Mouse (Mus musculus) hindbrain, embryonic 13.5 days (tissue): Measurements from ENCODE around the gene Dapk1. TPM values are rescaled to one million over a fixed set of nuclear protein-coding genes. Genes with fewer than 3 reads are reported as not detected.

Source experiments
- ATAC-seq: fragments of 200-750 bp; cut with Nextera tagmentation; 2 replicates; pipeline ENCODE4 v1.8.0; 2017; ENCODE audit warnings: moderate TSS enrichment; ENCODE audit not compliant: low FRiP score
- H3K27ac ChIP-seq: fragments of 300-500 bp; sonication (generic); 2 replicates; pipeline ENCODE4 v1.5.1; 2015; ENCODE audit warnings: inconsistent platforms, mild to moderate bottlenecking, moderate library complexity
- H3K27me3 ChIP-seq: fragments of 300-500 bp; sonication (generic); 2 replicates; pipeline ENCODE4 v1.6.1; 2015; ENCODE audit warnings: mild to moderate bottlenecking, inconsistent platforms
- H3K36me3 ChIP-seq: fragments of 300-500 bp; sonication (generic); 2 replicates; pipeline ENCODE4 v1.6.1; 2015; ENCODE audit warnings: mild to moderate bottlenecking, inconsistent platforms
- H3K4me1 ChIP-seq: fragments of 300-500 bp; sonication (generic); replicated peaks from 2 replicates; pipeline ENCODE4 v1.6.1; 2015; ENCODE audit warnings: inconsistent platforms
- H3K4me2 ChIP-seq: fragments of 300-500 bp; sonication (generic); 2 replicates; pipeline ENCODE4 v1.6.1; 2015; ENCODE audit warnings: inconsistent platforms, mild to moderate bottlenecking, moderate library complexity
- H3K4me3 ChIP-seq: fragments of 300-500 bp; sonication (generic); 2 replicates; pipeline ENCODE4 v1.5.1; 2015; ENCODE audit warnings: mild to moderate bottlenecking, inconsistent platforms
- H3K9ac ChIP-seq: fragments of 300-500 bp; sonication (generic); 2 replicates; pipeline ENCODE4 v1.6.1; 2015; ENCODE audit warnings: mild to moderate bottlenecking, inconsistent platforms
- H3K9me3 ChIP-seq: fragments of 300-500 bp; sonication (generic); 2 replicates; pipeline ENCODE4 v1.6.1; 2016; ENCODE audit warnings: inconsistent platforms
- WGBS: fragments of 180-500 bp; shearing (Covaris S2); methylation state at CpG from one replicate; pipeline ENCODE4 v1.1.7; 2015; 5-methylcytosine and 5-hydroxymethylcytosine counted together
- polyA plus RNA-seq: library from polyadenylated mRNA; unstranded; fragments of >200 nt; fragmentation: Nextera tagmentation; extraction: Ambion mirVana; gene quantifications from 2 replicates; pipeline ENCODE4 v1.2.1, GENCODE M21; 2015

The Dapk1 gene
- polyA plus RNA-seq, 1 experiment from 2014 or later = 37.9 TPM

GRCm38 (mm10) chr13:60812768-60813167 is 211.0 kb downstream of the Dapk1 start:
- H3K9me3 ChIP-seq = no peaks in the 10 kb centered on the region
- no peak overlapping the region for H3K9ac ChIP-seq
- H3K27ac ChIP-seq = no peak overlapping the region
- H3K4me1 ChIP-seq = no peaks in the 10 kb centered on the region
- no peaks in the 10 kb centered on the region for H3K27me3 ChIP-seq
- no peak overlapping the region for H3K4me2 ChIP-seq
- H3K36me3 ChIP-seq = no peaks in the 10 kb centered on the region
- WGBS = 92% methylated on average over 6 of the region's 6 CpGs
- no peak overlapping the region for H3K4me3 ChIP-seq
- no peak for ATAC-seq

Other genes with a start within 250 kb of the Dapk1 start
- gene BC051665, start 184.4 kb downstream of the Dapk1 start, polyA plus RNA-seq = not detected in 2 replicates
- gene Ctsll3, start 200.9 kb downstream of the Dapk1 start, polyA plus RNA-seq = not detected in 2 replicates